Mouse (Mus musculus) midbrain, embryonic 11.5 days (tissue): ENCODE measurements at regions not wholly inside any gene's neighbourhood (a gene's known extent, or its start where the extent isn't known, plus 50 kb on each side); places are given as distances from the start of the nearest gene placed in this dataset.
"Not testable (repeated sequence)": the region's sequence is repeated elsewhere in the genome, so short reads cannot be mapped to it uniquely, and the experiment has no call there.

ENCODE experiments used
- ATAC-seq: fragments of 200-750 bp; cut with Nextera tagmentation; 2 replicates; pipeline ENCODE4 v1.8.0; 2017; ENCODE audit warnings: moderate TSS enrichment, moderate library complexity; ENCODE audit not compliant: low FRiP score
- DNase-seq: peaks from one replicate; pipeline ENCODE4 v3.0.0; 2015; ENCODE audit warnings: low spot score; ENCODE audit errors: missing footprints
- H3K27ac ChIP-seq: fragments of 300-500 bp; sonication (generic); 2 replicates; pipeline ENCODE4 v1.5.1; 2014; ENCODE audit warnings: low read depth, low read length
- H3K27me3 ChIP-seq: fragments of 300-500 bp; sonication (generic); 2 replicates; pipeline ENCODE4 v1.6.1; 2014; ENCODE audit warnings: mild to moderate bottlenecking, low read length, moderate library complexity, mixed read lengths; ENCODE audit not compliant: control insufficient read depth, insufficient read depth
- H3K36me3 ChIP-seq: fragments of 300-500 bp; sonication (generic); 2 replicates; pipeline ENCODE4 v1.6.1; 2014; ENCODE audit warnings: mild to moderate bottlenecking, low read length, moderate library complexity, mixed read lengths; ENCODE audit not compliant: control insufficient read depth, insufficient read depth
- H3K4me1 ChIP-seq: fragments of 300-500 bp; sonication (generic); 2 replicates; pipeline ENCODE4 v1.6.1; 2014; ENCODE audit warnings: low read length; ENCODE audit not compliant: control insufficient read depth, insufficient read depth
- H3K4me2 ChIP-seq: fragments of 300-500 bp; sonication (generic); 2 replicates; pipeline ENCODE4 v1.6.1; 2014; ENCODE audit warnings: mild to moderate bottlenecking, moderate library complexity
- H3K4me3 ChIP-seq: fragments of 300-500 bp; sonication (generic); 2 replicates; pipeline ENCODE4 v1.5.1; 2014; ENCODE audit warnings: low read depth, low read length
- H3K9ac ChIP-seq: fragments of 300-500 bp; sonication (generic); 2 replicates; pipeline ENCODE4 v1.6.1; 2014; ENCODE audit warnings: low read length
- H3K9me3 ChIP-seq: fragments of 300-500 bp; sonication (generic); 2 replicates; pipeline ENCODE4 v1.6.1; 2016; ENCODE audit warnings: low read length; ENCODE audit not compliant: control insufficient read depth
- WGBS: fragments of 180-500 bp; shearing (Covaris S2); extraction: QIAGEN DNeasy Blood & Tissue Kit; methylation state at CpG from one replicate; pipeline ENCODE4 v1.1.7; 2014; 5-methylcytosine and 5-hydroxymethylcytosine counted together

GRCm38 (mm10) chr13:35604061-35604460 lies 55.6 kb upstream of the Cdyl start:
- H3K4me1 ChIP-seq, result no peaks in the 10 kb centered on the region
- DNase-seq (no peak), ATAC-seq (no peak)
- H3K36me3 ChIP-seq, result no peaks in the 10 kb centered on the region
- H3K27me3 ChIP-seq, result no peaks in the 10 kb centered on the region
- WGBS, result 100% methylated on average over 1 of the region's 1 CpGs
- no peak overlapping the region for H3K4me2 ChIP-seq
- no peaks in the 10 kb centered on the region for H3K9me3 ChIP-seq
- no peak overlapping the region for H3K9ac ChIP-seq
- no peak overlapping the region for H3K4me3 ChIP-seq
- H3K27ac ChIP-seq, result no peak overlapping the region

GRCm38 (mm10) chr13:35604765-35605164 lies 54.9 kb upstream of the Cdyl start:
- Histone ChIP-seq H3K9ac (no peak overlapping the region), H3K4me2 (no peak overlapping the region), H3K27me3 (no peaks in the 10 kb centered on the region), H3K27ac (no peak overlapping the region), H3K4me1 (no peaks in the 10 kb centered on the region), H3K4me3 (no peak overlapping the region), H3K36me3 (no peaks in the 10 kb centered on the region), H3K9me3 (no peaks in the 10 kb centered on the region)
- DNase-seq (no peak), ATAC-seq (no peak)
- WGBS, result 91% methylated on average over 3 of the region's 3 CpGs

- H3K4me3 ChIP-seq, H3K36me3 ChIP-seq, H3K27me3 ChIP-seq, H3K27ac ChIP-seq, H3K4me1 ChIP-seq, DNase-seq, H3K9me3 ChIP-seq, H3K9ac ChIP-seq, H3K4me2 ChIP-seq, ATAC-seq: not testable (repeated sequence)
- WGBS, result 91% methylated on average over 5 of the region's 5 CpGs
Measured at GRCm38 (mm10) chr13:35606857-35607561, 52.6 kb upstream of the Cdyl start.

DNA sequence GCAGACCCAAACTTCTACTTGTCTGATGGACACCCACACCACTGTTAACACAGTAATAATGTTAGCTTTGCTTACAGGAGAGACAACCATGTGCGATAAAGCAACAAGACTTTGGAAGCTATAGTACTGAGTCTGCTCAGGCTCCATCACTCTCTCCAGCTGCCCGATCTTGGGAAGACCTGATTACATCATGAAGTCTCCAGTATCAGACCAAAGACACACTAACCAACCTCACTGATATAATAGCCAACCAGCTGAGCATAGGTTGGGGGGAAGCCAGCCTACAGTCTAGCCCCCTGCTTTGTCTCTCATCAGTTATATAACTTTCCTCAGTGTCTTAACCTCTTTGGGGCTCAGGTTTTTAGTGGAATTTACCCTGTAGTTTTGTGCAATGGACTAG lies 51.9 kb upstream of the Cdyl start:
- ATAC-seq, result no peak
- H3K4me2 ChIP-seq, result no peak overlapping the region
- H3K27ac ChIP-seq, result no peak overlapping the region
- H3K9me3 ChIP-seq, result no peaks in the 10 kb centered on the region
- no peak overlapping the region for H3K9ac ChIP-seq
- 86% methylated on average over 2 of the region's 2 CpGs for WGBS
- H3K36me3 ChIP-seq, result no peaks in the 10 kb centered on the region
- DNase-seq, result no peak
- H3K27me3 ChIP-seq, result no peaks in the 10 kb centered on the region
- no peak overlapping the region for H3K4me3 ChIP-seq
- H3K4me1 ChIP-seq, result no peaks in the 10 kb centered on the region
